Mouse (Mus musculus) ES-CJ7 (cell line): ENCODE data around the gene Laptm4a.
A peak's percentile ranks its signal among the peaks of the same experiment; 100 is the strongest.

Experiments used
- DNase-seq: peaks from one replicate; pipeline ENCODE4 v3.0.0; 2011; ENCODE audit warnings: low read depth, low spot score

Laptm4a gene

DNA sequence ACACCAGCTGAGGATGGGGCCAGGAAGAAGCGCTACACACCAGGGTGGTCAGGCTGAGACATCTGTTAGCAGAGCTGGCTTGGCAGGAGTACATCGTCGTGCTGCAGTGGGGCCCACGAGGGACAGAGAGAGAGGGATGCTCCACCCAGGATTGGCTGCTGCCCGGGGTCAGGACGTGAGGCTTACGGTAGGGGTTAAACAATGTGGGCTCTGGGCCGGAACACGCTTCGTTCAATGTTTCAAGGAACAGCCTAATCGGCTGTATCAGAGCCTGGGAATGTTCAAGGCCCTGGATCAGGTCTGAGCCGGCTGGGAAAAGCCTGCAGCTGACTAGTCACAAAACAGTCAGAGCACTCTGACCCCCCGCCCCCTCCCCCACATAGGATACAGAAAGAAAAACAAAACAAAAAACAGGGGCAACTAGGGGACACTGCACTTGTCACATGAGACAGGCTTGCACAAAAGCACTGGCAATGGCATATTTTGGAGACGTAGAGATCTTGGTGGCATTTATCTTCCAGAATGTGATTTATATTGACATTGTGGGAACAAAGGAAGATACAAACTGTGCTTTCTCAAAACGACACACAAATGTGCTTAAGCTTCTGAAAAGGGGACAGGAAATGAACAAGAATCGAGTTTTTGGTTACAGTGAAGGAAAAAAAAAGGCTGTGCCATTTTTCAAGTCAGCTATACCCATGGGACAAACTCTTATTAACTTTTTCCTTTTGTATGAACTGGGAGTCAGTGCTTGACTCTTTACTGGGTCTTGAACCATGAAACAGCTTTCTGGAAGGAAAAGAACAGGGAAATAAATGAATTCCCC is 8.4 kb upstream of the Laptm4a start:
- DNase-seq = peak; percentile 56

DNA sequence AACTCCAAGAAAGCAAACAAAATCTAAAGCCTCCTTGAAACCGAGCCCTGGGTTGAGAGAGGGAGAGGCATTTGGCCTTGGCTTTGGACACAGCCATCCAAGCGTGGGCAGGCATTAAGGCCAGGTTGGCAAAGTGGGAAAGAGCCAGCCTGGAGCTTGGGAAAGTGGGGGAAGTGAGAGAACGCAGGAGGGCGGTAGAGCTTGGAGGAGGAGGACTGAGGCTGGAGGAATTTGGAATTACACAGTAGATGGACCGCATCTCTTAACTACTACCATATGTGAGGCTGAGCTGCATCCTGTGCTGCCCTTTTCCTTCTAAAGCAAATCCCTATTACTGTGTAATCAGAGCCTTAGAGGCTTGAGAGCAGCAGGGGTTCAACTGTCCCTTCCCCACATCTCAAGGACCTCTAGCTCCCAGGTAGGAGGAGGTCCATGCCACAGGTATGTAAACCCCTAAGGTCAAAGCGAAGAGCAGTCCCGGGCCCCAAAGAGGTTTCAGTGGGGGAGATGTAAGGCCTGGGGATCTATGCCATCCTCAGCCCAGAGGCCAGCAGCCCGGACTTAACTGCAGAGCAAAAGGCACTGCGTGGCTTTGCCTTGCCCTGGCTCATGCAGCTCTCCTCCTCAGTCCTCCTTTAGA is 7.6 kb upstream of the Laptm4a start:
- DNase-seq = no peak

DNA sequence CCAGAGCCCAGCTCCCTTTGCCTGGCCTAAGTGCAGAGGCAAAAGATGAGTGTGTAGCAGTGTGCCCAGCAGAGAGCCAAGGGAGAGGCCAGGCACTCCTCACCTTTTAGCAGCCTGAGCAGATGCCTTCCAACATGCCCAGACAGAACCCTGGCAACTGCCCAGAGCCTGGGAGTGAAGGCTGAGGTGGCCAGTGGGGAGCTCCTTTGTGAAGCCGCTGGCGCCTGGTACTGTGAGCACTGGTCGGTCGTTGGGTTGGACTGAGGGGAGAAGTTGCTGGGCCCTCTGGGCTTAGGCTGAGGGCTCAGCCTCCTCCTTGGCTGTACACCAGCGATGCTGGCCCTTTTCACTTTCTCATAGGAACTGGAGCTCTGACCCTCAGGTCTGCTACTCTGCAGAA is 5.1 kb upstream of the Laptm4a start:
- no peak for DNase-seq

DNA sequence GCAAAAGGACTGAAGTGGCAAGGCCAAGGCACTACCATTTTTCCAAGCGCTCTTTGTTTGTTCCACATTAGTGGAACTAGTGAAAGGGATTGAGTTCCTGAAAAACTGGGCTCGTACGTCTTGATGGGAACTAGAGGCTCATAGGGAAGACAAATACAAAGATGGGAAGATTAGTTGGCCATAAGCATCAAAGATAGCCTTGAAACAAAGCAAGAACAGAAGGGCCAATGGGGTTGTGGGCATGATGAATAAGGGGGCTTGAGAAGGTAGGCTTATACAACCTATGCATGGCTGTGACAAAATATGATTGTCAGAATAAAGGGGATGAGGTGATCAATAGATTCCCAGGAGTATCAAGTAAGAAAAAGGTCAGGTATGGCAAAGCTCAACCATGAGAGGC is 2.2 kb upstream of the Laptm4a start:
- no peak for DNase-seq

DNA sequence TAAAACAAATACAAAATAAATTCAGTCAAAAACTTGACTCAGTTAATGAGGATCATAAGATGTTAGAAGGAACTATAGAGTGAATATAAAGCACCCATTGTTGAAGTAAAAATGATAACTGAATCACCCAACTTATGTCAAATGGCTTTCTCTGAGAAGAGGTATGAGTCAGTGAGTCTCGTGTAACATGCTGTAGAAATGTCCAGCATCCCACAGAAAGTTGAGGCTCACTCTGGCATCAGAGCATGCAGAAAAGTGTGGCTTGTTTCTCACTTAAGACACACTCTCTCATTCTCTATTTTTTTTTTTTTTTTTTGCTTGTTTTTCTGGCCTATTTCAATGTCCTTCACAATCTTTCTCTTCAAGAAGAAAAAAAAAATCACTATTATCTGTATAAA is 469 bp upstream of the Laptm4a start:
- no peak for DNase-seq

DNA sequence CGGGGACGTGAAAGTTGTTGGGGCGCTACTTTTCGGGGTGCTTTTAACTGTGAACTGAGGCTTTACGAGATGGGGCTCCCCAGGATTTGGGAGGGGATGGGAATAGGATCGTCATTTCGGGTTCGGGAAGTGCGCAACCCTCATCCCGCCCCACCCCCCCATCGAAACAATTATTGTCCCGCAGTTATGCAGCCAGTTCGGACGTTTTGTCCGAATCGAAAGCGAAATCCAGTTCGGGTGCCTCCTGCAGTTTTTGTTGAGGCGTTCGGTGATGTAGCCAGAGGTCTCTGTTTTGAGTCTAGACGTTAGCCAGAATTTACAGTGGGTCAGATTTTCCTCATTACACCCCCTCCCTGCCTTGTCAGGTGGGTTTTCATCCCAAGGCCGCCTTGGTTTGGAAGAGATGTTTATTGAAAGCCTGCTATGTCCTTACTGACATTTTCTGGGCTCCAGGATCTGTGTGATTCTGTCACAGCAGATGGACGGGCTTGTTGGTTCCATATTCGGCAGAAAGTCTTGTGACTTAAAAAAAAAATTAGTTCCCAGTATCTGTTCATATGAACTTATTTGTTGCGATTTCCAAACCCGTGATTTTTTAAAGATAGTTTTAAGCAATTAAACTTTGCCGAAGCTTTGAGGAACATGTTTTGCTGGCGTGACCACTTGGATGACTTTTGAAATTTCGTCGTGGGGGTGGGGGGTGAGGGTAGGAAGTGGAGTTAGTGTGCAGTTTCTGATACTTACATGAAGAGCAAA is 1.1 kb downstream of the Laptm4a start:
- DNase-seq = no peak

DNA sequence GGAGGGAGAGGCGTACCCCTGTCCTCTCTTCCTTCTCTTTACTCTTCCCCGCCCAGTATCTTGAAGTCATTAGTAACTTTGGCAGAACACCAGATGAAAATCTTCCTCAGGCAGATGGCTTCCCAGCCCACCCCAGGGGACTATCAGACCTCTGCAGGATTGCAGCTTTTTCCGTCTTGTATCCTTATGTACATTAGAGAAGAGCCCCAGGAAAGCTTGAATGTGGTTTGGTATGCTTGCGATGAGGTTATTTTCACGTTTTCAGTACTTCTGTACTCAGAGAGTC is 1.6 kb downstream of the Laptm4a start:
- DNase-seq = no peak

DNA sequence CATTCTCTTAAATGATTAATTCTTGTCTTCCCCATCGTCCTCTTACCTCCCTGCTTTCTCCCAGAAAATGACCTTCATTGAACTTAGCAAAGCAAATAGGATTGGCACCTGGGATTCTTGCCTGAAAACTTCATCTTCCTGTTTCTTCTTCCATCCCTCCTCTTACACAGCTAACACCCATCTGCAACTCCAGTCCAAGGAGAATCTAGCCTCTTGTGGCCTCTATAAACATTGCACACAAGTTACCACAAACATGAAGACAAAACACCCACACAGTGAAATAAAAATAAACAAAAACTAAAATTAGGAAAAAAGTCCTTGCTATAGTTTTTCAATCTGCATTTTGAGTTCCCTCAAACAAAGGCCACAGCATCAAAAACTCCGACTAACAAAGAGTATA is 2.1 kb downstream of the Laptm4a start:
- no peak for DNase-seq

DNA sequence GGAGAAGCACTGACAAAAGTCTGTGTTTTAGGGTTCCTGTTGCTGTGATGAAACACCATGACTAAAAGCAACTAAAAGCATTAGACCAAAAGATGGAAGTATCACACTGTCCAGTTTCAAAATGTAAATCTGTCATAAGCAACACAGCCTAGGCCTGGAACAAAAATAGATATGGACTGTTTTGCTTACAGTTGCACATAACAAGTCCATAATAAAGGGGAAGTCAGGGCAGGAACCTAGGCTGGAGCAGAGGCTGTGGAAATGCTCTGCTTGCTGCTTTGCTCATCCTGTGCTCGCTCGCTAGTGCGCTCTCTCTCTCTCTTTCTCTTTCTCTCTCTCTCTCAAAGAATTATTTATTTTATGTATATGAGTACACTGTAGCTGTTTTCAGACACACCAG is 6.2 kb downstream of the Laptm4a start:
- DNase-seq = no peak

DNA sequence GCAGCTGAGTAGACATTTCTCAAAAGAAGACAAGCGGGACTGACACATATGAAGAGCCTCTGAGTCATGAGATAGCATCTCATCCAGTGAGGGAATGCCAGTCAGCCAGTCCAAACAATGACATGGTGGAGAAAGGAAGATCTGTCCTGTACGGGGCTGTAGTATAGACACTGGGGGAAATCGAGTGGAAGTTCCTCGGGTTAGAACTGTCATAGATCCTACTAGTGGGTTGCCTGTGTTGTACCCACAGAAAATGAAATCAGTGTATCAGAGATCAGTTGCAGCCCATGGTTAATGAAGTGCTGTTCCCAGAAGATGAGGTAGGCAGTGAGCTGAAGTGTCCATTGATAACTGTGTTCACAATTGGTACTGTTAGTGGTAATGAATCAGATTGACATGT is 7.3 kb downstream of the Laptm4a start:
- no peak for DNase-seq

DNA sequence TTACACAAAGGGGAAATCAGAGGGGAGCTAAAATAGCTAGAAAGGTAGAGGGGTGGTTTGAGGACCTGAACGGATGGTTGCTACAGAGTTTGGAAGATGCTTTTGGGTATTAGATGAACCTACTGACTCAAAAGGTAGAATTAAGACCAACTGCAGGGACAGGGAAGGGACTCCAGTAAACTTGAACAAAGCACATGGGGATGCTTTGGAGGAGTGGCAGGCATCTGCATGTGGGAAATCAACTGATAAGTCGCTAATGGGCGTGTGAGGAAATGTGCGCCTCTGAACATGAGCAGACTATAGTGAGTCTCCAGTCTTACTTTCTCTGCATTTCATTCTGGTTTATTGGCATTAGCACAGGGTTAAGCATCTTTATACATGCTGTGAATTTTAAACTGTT is 9.6 kb downstream of the Laptm4a start:
- no peak for DNase-seq

DNA sequence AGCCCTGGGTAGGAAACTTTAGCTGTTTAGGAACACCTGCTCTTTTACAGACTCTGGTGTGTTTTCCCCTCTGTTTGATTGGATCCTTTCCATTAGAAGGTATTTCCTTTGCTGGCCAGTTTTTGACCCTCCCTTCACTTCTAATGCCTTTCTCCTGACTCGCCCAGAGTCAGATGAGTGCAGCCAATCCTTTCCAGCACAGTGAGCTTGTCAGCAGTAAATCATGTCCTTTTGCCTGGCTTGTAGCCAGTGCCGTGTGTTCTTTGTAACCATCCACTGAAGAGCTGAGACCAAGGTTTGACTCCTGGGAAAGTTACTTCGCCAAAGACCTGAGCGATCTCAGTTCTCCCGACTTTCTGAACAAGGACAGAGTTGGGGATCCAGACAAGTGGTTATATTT is 13.9 kb downstream of the Laptm4a start:
- no peak for DNase-seq

DNA sequence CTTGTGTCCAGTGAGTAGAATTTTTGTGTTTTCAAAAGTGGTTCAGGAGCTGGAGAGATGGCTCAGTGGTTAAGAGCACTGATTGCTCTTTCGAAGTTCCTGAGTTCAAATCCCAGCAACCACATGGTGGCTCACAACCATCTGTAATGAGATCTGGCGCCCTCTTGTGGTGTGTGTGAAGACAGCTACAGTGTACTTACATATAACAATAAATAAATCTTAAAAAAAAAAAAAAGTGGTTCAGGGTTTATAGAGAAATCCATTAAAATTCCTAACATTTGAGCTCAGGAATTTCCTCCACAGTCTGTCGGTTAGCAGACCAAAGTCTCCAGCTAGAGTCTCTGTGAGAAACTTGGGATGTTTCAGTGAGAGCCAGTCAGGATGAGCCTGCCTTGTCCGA is 14.7 kb downstream of the Laptm4a start:
- DNase-seq = peak; percentile 41

DNA sequence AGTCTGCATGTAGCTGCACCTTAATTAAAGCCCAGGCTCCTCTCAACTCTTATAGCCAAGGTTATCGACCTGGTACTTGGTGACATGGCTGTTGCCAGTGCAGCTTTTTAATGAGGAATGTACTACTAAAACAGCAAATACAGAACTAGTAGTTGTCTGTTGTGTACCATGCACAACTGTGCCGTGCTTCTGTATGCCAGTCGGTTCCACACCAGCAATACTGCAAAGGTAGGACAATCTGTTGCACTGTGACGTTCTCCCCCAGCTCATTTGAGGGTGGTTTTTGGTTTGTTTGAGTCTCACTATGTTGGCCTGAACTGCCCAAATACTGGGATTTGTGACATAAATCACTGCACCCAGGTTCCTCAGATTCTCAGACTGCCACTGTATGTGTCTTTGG is 18.0 kb downstream of the Laptm4a start:
- no peak for DNase-seq

DNA sequence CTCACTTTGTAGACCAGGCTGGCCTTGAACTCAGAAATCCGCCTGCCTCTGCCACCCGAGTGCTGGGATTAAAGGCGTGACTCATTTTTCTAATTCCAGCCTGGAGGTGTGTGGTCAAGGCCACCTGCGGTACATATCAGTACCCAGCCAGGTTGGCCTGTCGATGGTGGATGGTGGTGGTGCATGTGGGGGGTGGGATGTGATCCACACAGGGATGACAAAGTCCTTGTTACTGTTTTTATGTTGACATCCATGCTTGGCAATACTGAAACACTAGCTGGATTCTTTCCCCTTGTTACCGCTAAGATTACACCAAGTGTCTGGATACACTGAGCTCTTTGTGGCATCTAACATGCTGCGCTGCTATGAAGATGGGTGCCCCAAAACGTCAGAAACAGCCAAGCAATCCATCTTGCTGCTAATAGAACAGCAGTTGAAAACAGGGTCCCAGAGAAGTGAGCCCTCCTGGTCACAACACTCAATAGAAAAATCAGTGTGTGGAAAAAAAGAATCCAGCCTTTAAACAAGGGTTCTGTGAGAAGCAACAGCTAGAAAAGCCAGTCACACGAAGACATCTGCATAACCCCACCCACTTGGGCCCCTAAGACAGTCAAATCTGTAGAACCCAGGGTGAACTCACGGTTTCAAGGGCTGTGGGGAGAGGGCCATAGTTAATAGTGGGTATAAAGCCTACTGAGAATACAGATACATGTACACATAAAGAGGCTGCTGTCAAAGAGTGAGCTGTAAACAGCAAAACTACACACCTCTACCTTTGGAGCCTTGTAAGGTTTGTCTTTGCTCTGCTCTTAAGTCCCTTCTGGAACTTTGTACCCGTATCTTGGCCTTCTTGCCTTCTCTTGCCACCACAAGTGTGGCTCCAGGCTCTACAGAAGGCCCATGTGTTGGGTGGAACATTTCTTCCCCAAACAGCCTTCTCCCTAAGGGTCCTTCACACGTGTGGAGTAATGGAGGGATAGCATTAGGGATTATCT is 18.8 kb downstream of the Laptm4a start:
- DNase-seq = peak; percentile 18

DNA sequence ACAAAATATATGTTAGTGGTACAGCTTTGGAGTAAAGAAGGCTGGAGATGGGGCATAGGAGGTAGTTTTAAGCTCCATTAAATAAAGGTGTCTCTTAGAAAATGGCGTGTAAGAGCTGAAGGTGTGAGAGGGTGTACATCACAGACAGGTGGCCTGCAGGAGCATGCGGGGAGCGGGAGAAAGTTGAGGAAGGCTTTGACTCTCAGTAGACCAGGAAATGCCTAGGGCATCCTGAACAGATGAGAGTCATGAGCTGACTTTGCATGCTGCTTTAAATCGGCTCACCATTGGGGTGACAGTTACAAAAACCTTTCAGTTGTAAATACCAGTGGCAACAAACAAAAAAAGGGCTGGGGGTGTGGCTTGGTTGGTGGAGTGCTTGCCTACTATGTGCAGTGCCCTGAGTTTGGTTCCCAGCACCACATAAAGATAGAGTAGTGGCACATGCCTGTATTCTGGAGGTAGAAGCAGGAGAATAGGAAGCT is 19.7 kb downstream of the Laptm4a start:
- DNase-seq = peak; percentile 72

DNA sequence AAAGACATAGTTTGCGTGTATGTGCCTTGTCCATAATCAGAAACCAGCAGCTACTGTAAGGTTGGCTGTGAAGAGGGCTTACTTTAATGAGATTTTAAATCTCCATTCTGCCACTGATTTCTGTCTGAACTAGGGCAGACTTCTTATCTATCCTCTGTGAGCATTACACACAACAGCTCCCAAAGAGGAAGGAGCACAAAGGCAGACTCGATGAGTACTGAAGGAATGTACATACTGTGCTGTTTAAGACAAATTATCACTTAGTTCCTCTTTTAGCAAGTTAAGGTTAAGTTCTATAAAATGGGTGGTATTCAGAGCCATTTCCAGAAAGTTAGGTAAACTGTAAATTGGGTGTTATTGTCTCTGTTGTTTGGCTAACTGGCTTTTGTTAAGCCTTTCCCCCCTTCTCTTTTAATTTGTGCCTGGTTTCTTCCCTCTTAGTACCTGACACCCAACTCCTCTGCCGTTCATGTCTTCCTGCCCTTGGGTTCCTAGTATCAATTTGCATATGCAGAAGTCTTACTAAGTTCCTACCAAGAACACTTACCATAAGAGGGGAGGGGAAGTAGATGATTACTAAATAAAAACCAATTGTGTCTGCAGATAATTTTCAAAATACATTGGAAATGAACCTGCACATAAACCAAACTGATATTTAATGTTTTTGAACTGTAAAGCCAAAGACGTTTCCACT is 20.4 kb downstream of the Laptm4a start:
- DNase-seq = no peak

DNA sequence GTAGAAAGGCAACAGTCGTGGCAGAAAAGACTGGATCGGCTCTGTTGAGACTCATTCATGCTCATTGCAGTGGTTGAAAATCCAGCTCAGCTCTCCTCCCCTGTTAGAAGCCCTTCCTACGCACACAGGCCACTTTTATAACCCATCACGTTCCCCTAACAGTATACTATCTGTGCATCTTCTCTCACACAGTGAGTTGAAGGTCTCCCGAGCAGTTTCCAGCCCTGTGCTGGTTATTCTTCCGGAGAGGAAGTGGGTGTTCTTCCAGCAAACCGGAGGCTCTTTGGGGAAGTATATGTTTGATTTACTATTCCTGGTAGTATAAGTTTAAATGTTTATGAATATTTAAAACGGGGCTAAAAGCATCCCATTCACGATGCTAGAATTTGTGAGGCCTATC is 25.7 kb downstream of the Laptm4a start:
- no peak for DNase-seq

DNA sequence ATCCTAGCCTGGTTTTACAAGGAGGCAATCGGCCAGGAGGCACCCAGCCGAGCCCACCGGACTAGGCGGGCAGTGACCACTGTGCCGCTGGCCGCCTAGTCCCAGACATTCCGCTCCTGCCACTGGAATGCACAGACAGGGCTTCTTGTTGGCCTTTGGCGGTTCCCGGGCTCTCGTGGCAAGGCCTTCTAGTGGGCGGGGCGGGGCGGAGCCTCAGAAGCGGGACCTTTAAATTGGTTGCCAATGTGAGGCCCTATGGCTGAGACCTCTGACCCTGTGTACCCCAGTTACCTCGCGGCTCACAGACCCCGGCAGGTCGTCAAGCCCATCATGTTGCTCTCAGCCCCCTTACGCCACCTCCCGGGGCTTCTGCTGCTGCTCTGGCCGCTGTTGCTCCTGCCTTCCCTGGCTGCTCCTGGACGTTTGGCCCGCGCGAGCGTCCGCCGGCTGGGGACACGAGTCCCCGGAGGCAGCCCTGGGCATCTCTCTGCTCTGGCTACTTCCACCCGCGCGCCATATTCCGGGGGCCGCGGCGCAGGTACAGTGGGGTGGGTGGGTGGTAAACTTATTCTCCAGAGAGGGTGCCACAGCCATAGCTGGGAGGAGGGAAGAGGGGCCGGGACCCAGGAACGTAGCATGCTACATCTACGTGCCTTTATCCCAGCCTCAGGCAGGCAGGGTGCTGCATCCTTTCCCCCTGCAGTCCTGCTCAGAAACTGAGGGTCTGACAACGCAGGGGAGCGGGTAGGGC is 26.4 kb downstream of the Laptm4a start, which contains the start of gene Matn3:
Gene Matn3 (plus strand): TSS at position 216 of the 751 bp plus-strand sequence.
- peak; percentile 61 for DNase-seq

DNA sequence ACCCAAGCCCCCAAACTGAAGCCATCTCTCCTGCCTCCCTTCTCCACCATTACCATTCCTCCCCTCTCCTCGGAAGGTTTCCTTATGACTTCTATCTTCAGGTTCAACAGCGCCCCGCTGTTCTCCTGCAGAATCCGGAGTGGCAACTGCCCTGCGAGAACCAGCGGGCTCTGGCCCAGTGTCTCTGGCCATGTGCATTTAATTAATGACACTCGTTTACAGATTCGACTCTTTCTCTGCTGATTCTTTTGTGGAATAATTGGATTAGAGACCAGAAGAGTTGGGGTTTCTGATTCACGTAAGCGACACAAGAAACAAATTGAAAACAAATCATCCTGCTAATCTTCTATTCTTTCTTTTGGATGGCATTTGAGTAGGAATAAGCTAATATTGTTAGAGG is 31.7 kb downstream of the Laptm4a start:
- no peak for DNase-seq
